Mouse (Mus musculus) kidney, adult 2 months (tissue): Measurements from ENCODE around the gene Ppm1n.

Experiments
- CTCF ChIP-seq: fragments of 200-500 bp; conservative IDR thresholded peaks from 2 replicates; pipeline ENCODE4 v1.5.1; 2011; ENCODE audit warnings: low read depth, mild to moderate bottlenecking, control low read depth, low read length, moderate library complexity, mixed read lengths; ENCODE audit not compliant: insufficient read depth, insufficient read length
- POLR2A ChIP-seq: fragments of 200-500 bp; IDR thresholded peaks from one replicate; pipeline ENCODE4 v1.6.1; 2011; ENCODE audit warnings: low read depth, low read length, control low read depth

DNA sequence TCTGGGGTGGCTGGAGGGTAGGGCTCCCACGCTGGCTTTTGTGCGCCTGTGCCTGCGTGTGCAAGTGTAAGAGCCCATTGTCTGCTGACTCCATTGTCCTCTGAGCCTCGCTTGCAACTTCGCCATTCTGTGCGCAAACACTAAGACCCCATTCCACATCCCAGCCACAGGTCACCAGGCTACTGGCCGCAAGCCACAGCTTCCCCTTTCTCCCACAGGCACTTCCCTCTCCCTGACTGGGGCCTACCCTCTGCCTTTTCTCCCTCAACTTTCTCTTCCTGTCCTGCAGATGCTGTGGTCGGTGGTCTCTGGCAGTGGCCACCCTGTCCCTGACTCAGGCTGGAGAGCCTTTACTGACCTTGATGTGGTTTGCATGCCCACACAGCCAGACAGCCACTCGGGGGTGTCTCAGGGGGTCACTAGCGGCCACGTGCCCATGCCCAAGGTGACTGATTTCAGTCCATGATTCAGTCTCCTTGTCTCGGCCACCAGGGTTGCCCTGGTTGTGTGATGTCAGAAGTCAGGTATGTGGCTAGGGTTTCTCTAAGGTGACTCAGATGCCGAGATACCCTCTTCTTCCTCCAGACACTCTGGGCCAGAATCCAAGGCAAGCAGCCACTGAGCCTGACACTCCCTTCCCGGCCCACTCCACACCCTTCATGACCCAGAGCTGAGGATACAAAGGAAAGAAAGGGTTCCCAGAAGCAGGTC, 36.7 kb upstream of the Ppm1n start:
- TF ChIP-seq CTCF (no peak), POLR2A (no peak)
